Comparison of ENCODE assay signal across 8 mouse cellular contexts in genomic region chr7:132735145-132735544, GRCm38 (mm10).
A peak's percentile ranks its signal among the peaks of the same experiment; 100 is the strongest.
DNase-seq lines count a peak whose midpoint lies in the region; ATAC-seq and TF ChIP-seq lines count a peak whose summit lies in the region.

No protein-coding gene starts in this region.

- TF ChIP-seq POLR2A in lung, adult 2 months (IDR thresholded peaks at IDR 0.05; ENCODE audit: borderline replicate concordance, extremely low read depth, low read depth, low read length) = no peak

- H3K36me3 ChIP-seq in E14TG2a.4 (ENCODE audit: insufficient read depth, low read length) = no peaks in the 10 kb centered on the region
- H3K36me3 ChIP-seq in embryonic facial prominence, embryonic 10.5 days (replicated peaks) = peaks cover 34% of the 10 kb centered on the region
- H3K36me3 ChIP-seq in stomach, embryonic 16.5 days (ENCODE audit: control insufficient read depth, insufficient read depth, low read length) = 0 out of 2 replicates have a peak, but pooled peaks cover 3% of the 10 kb centered on the region

- H3K4me3 ChIP-seq in E14TG2a.4 (replicated peaks; ENCODE audit: low read length) = no peak overlapping the region
- no peak overlapping the region for H3K4me3 ChIP-seq in embryonic facial prominence, embryonic 10.5 days
- no peak overlapping the region for H3K4me3 ChIP-seq in lung, adult 2 months (replicated peaks; ENCODE audit: extremely low read depth, low read depth, low read length)
- no peak overlapping the region for H3K4me3 ChIP-seq in stomach, embryonic 16.5 days (replicated peaks; ENCODE audit: low read length)

- no peaks in the 10 kb centered on the region for H3K9me3 ChIP-seq in E14TG2a.4 (ENCODE audit: low read length)
- H3K9me3 ChIP-seq in embryonic facial prominence, embryonic 10.5 days = no peaks in the 10 kb centered on the region
- no peaks in the 10 kb centered on the region for H3K9me3 ChIP-seq in stomach, embryonic 16.5 days (replicated peaks; ENCODE audit: control insufficient read depth, low read length)

- H3K9ac ChIP-seq in stomach, embryonic 16.5 days (ENCODE audit: low read length) = no peak overlapping the region

- H3K4me2 ChIP-seq in stomach, embryonic 16.5 days (ENCODE audit: low read depth, low read length) = no peak overlapping the region

- intact Hi-C loops in left cerebral cortex, postnatal 4 days (cut with DNase I) = no loop called here

- H3K27me3 ChIP-seq in E14TG2a.4 (ENCODE audit: insufficient read depth, low read length) = no peaks in the 10 kb centered on the region
- H3K27me3 ChIP-seq in embryonic facial prominence, embryonic 10.5 days (replicated peaks; ENCODE audit: low read depth, poor library complexity, severe bottlenecking) = no peaks in the 10 kb centered on the region
- H3K27me3 ChIP-seq in stomach, embryonic 16.5 days (ENCODE audit: control insufficient read depth, insufficient read depth, low read length) = no peaks in the 10 kb centered on the region

- 45% methylated on average over 5 of the region's 5 CpGs for WGBS in embryonic facial prominence, embryonic 10.5 days
- 15% methylated on average over 5 of the region's 5 CpGs for WGBS in lung, adult 2 months
- WGBS in stomach, embryonic 16.5 days = 32% methylated on average over 5 of the region's 5 CpGs

- peak; percentile 21 for TF ChIP-seq CTCF in E14TG2a.4 (conservative IDR thresholded peaks at IDR 0.05; ENCODE audit: low read length)
- peak; percentile 70 for TF ChIP-seq CTCF in lung, adult 2 months (IDR thresholded peaks at IDR 0.05; ENCODE audit: insufficient read depth, low read length)

- DNase-seq in A20 (ENCODE audit: low read depth, low spot score) = peak; percentile 84
- peak; percentile 54 for DNase-seq in embryonic facial prominence, embryonic 10.5 days (ENCODE audit: low spot score)
- DNase-seq in induced T-regulatory cell, adult 2 months (ENCODE audit: low read depth) = peak; percentile 98
- DNase-seq in lung, adult 2 months = peak; percentile 59
- DNase-seq in left cerebral cortex, postnatal 4 days = no peak

- H3K4me1 ChIP-seq in E14TG2a.4 (replicated peaks; ENCODE audit: low read depth, low read length) = peaks cover 72% of the 10 kb centered on the region
- H3K4me1 ChIP-seq in embryonic facial prominence, embryonic 10.5 days = peaks cover 66% of the 10 kb centered on the region
- H3K4me1 ChIP-seq in lung, adult 2 months (ENCODE audit: control insufficient read depth, insufficient read depth, low read length) = peaks cover 17% of the 10 kb centered on the region
- peaks cover 17% of the 10 kb centered on the region for H3K4me1 ChIP-seq in stomach, embryonic 16.5 days (ENCODE audit: control insufficient read depth, insufficient read depth, low read length)

- H3K27ac ChIP-seq in embryonic facial prominence, embryonic 10.5 days (replicated peaks) = peak overlapping the region; percentile 77
- peak overlapping the region; percentile 73; the same call in 1 of the 2 replicates for H3K27ac ChIP-seq in stomach, embryonic 16.5 days (ENCODE audit: low read length)

- no peak for ATAC-seq in stomach, embryonic 16.5 days (ENCODE audit: insufficient read depth, low FRiP score)
- no peak for ATAC-seq in cerebellum, adult (ENCODE audit: insufficient number of reproducible peaks, low FRiP score, low TSS enrichment)
